Mouse (Mus musculus) common myeloid progenitor, adult 5-6 weeks (primary cell): ENCODE results near the gene Kdelc2. TPM values are rescaled to one million over a fixed set of nuclear protein-coding genes. Genes with fewer than 3 reads are reported as not detected.
A peak's percentile ranks its signal among the peaks of the same experiment; 100 is the strongest.

Source experiments
- ATAC-seq: replicated peaks from 2 replicates; pipeline ENCODE4 v1.8.0; 2016; ENCODE audit warnings: low read depth, mild to moderate bottlenecking, moderate TSS enrichment, inconsistent platforms; ENCODE audit not compliant: poor library complexity, severe bottlenecking
- total RNA-seq: library from RNA; stranded (forward); fragments of 200-1000, 187-1606 nt; gene quantifications from 2 replicates; pipeline ENCODE4 v1.2.3, GENCODE M21; 2017

The Kdelc2 gene
- total RNA-seq = 7.6 and 8.7 TPM in 2 replicates

DNA sequence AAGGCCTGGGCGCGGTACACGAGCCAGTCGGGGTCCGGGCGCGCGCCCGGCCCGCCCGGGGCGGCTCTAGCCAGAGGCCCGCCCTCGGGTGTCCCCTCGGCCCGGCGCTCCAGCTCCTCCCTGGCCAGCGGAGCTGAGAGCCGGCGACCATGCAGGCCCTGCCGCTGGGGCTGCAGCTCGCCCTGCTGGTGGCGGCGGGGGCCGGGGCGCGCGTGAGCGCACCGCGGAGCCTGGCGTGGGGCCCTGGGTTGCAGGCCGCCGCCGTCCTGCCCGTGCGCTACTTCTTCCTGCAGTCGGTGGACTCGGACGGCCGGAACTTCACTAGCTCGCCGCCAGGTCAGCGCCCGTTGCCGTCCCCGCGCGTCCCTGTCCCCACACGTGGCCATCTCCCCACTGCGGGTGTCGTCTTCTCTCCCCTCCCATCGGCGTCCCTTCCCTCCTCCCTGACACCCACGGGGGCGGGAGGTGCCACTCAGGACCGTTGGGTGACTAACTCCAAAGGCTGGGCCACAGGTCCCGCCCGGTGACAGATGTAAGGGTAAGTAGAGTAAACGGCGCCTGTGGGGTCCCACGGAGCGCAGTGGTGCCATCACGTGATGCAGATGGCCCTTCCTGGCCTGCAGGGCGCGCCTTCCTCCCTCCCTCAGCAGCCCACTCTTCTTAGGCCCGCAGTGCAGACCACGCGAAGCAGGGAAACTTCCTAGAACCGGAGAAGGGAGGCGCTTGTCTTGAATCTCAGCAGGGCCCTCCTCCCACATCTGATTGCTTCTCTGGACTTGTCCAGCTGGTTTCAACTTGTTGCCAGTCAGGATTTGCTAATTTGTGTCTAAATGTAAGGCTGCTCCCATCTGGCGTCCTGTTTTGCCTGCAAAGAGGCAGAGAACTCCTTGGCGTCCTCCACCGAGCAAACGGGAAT lies at the start of gene Kdelc2:
Gene Kdelc2, plus strand, starts transcription at position 75 of the 916 bp plus-strand sequence.
- peak; percentile 82 for ATAC-seq

- no peak for ATAC-seq
Measured at GRCm38 (mm10) chr9:53335131-53335530, 48.7 kb upstream of the Kdelc2 start.

DNA sequence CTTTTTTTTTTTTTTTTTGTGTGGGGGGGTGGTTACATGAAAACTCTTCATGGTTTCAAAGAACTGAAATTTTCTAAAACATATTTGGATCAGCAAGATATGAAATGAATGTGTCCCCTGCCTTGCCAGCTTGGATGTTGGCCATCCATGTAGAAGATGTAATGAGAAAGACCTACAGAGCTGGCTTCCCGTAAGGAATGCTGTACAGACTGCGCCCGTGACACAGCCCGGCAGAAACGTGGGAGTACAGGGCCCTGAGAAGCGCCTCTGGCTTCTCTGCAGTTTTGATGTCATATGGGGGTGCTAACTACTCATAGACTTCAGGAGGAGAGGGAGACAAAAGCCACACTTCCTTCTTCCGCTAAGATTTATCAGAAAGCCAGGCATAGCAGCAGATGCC lies 44.2 kb upstream of the Kdelc2 start:
- no peak for ATAC-seq

- no peak for ATAC-seq
Measured at GRCm38 (mm10) chr9:53340328-53340916, 43.4 kb upstream of the Kdelc2 start.

DNA sequence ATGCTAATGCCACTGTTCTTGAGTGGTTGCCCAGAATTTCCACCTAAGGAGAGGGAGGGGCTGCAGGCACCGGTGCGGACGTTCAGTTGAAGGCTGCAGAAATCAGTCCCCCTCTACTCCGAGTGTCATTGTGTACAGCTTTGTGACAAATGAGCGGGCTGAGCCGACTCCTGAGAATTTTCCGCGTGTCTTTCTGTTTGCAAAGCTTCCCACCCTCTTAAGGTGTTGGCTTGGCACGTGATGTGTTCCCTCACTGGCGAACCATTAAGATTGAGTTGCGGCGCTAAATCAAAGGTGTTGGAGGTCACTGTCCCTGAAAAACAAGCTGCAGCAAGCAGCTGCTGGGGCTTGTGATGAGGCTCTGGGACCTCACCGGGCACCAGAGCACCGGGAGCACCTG lies 42.9 kb upstream of the Kdelc2 start:
- ATAC-seq = no peak

- no peak for ATAC-seq
Measured at GRCm38 (mm10) chr9:53341981-53342380, 41.8 kb upstream of the Kdelc2 start.

DNA sequence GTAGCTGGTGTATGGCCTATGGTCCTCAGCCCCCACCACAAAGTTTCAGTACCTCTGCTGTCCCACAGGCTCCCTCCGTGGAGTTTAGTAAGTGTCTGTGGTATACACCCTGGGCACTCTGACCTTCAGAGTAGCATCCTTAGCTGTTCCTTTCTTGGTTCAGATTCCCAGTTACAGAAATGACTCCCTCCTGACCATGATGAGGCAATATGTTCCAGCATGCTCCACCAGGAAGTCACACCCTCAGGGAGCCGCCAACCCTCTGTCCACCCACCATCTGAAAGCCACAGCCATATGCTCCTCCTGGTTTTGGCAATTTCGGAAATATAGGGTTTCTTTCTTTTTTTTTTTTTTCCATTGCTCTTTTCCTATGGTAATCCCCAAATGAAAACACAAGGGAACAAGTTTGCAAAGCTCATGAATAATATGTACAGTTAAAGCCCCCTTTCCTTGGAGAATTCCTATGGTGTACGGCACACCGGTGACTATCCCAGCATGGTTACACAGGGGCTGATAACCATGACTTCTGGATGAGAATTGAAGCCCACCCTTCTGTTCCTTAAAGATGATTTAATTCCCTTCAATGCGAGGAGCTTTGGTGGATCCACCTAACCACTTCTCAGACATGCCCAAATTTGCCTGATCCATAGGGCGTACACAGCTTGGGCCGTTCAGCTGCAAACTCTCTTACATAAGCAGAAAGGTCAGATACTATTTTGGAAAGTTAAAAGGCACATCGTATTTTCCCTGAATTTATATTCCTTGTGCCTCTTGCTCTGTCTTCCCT lies 39.0 kb upstream of the Kdelc2 start:
- ATAC-seq = no peak

DNA sequence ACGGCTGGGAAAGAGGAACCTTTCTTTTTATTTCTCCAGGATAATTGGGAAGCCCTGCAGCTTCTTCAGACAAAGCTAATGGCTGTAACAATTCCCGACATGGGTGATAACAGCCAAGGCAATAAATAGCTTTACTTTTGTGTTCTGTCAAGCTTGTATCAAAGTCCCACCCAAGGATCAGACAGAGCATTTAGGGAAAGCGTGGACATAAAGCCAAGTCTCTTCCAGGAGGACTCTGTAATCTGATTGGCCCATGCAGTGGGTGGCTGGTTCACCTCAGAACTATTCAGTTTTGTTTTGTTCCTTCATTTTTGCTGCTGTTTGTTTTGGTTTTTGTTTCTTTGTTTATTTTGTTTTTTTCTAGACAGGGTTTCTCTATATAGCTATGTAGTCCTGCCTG lies 38.1 kb upstream of the Kdelc2 start:
- no peak for ATAC-seq

DNA sequence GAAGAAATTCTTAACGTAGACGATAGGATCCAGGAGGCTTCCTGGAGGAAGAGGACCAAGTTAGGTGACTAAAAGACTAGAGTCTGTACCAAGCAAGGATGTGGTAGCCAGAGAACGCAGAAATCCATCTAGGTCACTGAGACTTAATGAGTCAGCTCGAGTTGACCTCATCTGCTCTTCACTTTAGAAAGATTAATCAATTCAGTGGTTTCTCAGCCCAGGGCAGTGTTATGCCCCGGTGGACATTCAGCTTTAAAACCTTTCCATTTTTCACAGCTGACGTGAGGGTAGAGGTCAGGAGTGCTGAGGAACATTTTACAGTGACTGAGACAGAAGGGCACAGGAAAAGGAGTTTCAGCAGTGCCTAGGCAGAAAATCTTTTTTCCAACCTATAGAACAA lies 37.4 kb upstream of the Kdelc2 start:
- no peak for ATAC-seq

GRCm38 (mm10) chr9:53349211-53349610 lies 34.6 kb upstream of the Kdelc2 start:
- no peak for ATAC-seq

DNA sequence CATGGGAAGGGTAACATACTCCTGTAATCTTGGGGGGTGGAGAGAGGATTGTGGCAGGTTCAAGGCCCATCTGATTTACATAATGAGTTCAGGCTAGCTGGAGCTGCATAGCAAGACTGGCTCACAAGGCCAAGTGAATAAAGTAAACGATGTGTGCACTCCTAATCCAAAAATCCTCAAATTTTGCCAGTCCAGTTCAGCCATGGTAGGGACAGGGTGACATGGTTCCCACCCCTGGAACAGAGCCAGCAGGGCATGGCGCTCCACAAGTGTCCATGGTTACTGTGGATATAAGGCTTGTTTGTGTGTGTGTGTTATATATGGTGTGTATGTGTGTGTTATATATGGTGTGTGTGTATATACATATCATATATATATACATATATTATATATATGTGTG lies 33.5 kb upstream of the Kdelc2 start:
- ATAC-seq = no peak

DNA sequence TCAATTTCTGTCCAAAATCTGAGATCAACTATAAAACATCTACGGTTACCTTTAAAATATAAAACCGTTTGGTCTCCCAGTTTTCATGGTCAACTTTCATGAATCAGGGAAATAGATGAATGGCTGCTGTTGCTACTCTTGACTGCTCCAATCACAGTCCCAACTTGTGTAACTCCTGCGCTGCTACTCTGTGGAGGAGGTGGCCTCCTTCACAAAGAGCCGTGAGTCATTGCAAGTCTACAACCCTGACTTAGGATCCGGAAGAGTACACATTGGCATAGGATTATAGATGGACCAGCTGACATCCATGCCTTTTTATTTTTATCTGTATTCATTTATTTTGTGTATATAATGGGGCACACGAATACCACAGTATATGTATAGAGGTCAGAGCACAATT lies 31.9 kb upstream of the Kdelc2 start:
- ATAC-seq = no peak

- ATAC-seq = no peak
Measured at GRCm38 (mm10) chr9:53353161-53353560, 30.7 kb upstream of the Kdelc2 start.

GRCm38 (mm10) chr9:53356219-53357155 lies 27.3 kb upstream of the Kdelc2 start:
- peak; percentile 72 for ATAC-seq

- ATAC-seq = no peak
Measured at GRCm38 (mm10) chr9:53371339-53371738, 12.5 kb upstream of the Kdelc2 start.

DNA sequence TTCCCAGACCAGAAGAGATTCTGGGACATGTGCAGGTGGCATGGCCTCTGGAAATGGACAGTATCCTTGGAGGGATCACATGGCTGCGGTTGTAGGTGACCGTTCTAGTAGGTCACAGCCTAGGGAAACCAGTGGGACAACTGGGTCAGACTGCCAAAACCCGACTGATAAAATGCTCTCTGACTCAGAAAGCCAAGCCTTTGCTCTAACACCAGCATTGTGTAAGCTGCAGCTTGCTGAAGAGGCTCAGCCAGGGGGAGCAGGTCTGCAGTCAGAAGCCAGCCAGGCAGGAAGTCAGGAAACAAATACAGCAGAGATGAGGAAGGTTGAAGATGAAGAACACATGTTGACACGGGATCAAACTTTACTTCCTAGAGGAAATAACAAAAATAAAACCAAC lies 7.9 kb upstream of the Kdelc2 start:
- ATAC-seq = no peak

DNA sequence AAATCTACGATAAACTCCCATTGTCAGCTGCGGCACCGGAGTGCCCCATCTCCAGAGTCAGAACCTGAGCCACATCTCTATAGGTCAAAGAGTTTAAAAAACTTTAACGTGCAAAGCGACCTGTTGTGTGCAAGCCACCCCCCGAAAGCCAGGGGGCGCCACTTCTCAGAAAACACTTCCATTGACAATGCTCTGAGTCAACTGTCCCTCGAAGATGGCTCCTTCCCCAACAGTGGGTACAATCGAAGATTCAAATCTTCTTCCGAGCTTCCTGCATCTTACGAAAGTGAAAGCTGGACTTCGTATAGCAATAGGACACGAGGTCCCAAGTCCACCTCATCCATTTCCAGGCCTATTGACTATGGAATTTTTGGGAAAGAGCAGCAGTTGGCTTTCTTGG lies 7.0 kb upstream of the Kdelc2 start:
- ATAC-seq = no peak

DNA sequence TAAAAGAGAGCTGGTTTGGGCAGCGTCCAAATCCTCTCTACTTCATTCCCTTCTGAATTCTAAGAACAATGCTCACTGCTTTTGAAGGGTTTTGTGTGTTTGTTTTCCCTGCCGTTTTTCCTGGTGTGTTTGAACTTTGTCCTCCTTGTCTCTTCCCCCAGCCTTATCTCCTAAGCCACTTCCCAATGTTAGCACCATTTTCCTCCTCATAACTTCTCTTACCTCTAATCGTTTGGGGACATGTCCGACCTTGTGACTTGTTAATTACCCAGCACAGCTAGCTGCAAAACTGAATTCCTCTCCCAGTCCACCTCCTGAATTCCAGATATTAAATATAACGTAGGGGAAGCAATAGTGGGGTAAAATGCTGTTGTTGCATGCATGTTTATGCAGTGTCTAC lies 6.2 kb upstream of the Kdelc2 start:
- no peak for ATAC-seq

DNA sequence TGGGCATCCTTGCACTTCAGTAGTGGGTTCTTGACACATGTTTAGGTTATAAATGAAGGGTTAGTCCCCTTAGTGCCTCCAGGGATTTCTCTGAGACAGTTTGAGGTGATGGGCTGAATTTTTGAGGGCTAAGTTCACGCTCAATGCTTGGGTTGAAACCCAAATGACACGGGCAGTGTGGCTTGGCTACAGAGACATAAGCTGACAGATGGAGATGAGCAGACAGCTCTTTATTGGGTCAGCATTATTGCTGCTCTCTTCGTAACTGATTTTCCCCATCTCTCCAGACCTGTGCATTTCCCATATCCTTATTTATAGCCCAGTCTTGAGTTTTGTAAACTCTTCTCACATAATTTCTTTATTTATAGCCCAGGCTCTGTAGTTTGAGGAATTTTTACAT lies 5.7 kb upstream of the Kdelc2 start:
- ATAC-seq = no peak

GRCm38 (mm10) chr9:53380595-53380994 lies 3.2 kb upstream of the Kdelc2 start:
- ATAC-seq = no peak
